Mouse (Mus musculus) olfactory bulb, adult 2 months (tissue): Measurements from ENCODE around the gene Dpf3. TPM values are rescaled to one million over a fixed set of nuclear protein-coding genes. Genes with fewer than 3 reads are reported as not detected.

Experiments used
- H3K27ac ChIP-seq: fragments of 200-500 bp; 2 replicates; pipeline ENCODE4 v1.5.1; 2012; ENCODE audit warnings: low read depth, low read length; ENCODE audit not compliant: insufficient read depth
- H3K4me1 ChIP-seq: fragments of 200-500 bp; 2 replicates; pipeline ENCODE4 v1.6.1; 2012; ENCODE audit warnings: low read length; ENCODE audit not compliant: control insufficient read depth, insufficient read depth
- H3K4me3 ChIP-seq: fragments of 200-500 bp; 2 replicates; pipeline ENCODE4 v1.5.1; 2012; ENCODE audit warnings: mild to moderate bottlenecking, low read depth, low read length, moderate library complexity; ENCODE audit not compliant: insufficient read depth
- CTCF ChIP-seq: fragments of 200-500 bp; IDR thresholded peaks from 2 replicates; pipeline ENCODE4 v1.5.1; 2012; ENCODE audit warnings: low read depth, mild to moderate bottlenecking, low read length, moderate library complexity; ENCODE audit not compliant: insufficient read depth
- POLR2A ChIP-seq: fragments of 200-500 bp; IDR thresholded peaks from 2 replicates; pipeline ENCODE4 v1.6.1; 2012; ENCODE audit warnings: mild to moderate bottlenecking, low read depth, low read length, moderate library complexity; ENCODE audit not compliant: insufficient read depth
- WGBS: fragments of 180-500 bp; shearing (Covaris S2); methylation state at CpG from one replicate; pipeline ENCODE4 v1.1.7; 2018; 5-methylcytosine and 5-hydroxymethylcytosine counted together
- polyA plus RNA-seq: library from polyadenylated mRNA; stranded (reverse); fragments of >200 nt; gene quantifications from 2 replicates; pipeline ENCODE4 v1.2.4, GENCODE M21; 2012; ENCODE audit warnings: low replicate concordance; ENCODE audit not compliant: missing spikeins, insufficient read depth, insufficient read length

The Dpf3 gene
- polyA plus RNA-seq, 1 experiment = not detected

GRCm38 (mm10) chr12:83489748-83490147, 2.2 kb upstream of the Dpf3 start:
- TF ChIP-seq POLR2A (no peak), CTCF (no peak)
- H3K4me3 ChIP-seq = no peak overlapping the region
- WGBS = 44% methylated on average over 2 of the region's 2 CpGs
- no peak overlapping the region for H3K27ac ChIP-seq
- H3K4me1 ChIP-seq = peaks cover 6% of the 10 kb centered on the region; the same call in 1 of the 2 replicates

GRCm38 (mm10) chr12:83488211-83488941, 860 bp upstream of the Dpf3 start:
- Histone ChIP-seq H3K4me3 (peak overlapping the region; percentile 39), H3K27ac (no peak overlapping the region), H3K4me1 (peaks cover 6% of the 10 kb centered on the region; the same call in 1 of the 2 replicates)
- under 1% methylated on average over 29 of the region's 29 CpGs for WGBS
- TF ChIP-seq CTCF (no peak), POLR2A (no peak)

DNA sequence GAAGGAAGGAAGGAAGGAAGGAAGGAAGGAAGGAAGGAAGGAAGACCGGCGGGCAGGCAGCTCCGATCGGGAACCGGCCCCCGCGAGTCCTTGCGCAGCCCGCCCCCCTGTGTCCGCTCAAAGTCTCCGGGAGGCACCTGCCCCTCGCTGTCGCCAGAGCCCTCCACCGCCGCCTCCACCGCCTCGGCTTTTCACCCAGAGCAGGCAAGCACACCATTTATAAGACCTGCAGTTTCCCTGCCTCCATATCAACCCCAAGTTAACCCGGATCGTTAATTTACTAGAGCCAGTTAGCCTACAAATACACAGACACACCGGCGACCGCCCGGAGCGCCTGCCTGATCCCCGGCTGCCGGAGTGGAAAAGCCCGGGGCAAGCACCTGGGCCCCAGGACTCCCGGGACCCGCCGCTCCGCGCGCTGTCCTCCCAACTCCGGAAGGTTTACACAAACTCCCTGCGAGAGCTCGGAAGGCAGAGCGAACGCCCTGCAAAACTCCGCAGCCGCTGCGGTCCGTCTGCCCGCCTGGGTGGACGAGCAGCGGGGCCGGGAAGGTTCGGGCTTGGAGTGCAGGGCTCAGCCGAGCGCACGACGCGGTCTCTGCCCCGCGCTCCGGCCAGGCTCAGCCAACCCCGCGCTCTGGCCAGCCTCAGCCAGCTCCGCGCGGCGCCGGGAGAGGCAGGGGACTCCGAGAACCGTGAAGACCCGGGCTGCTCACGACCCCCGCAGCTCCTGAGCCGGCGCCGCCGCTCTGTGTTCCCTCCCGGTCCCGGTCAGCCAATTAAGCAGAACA, 650 bp downstream of the Dpf3 start:
- Histone ChIP-seq H3K4me1 (peaks cover 6% of the 10 kb centered on the region; the same call in 1 of the 2 replicates), H3K27ac (peak overlapping the region; percentile 73), H3K4me3 (peak overlapping the region; percentile 73)
- TF ChIP-seq POLR2A = no peak
- 0 out of 2 replicates have a peak, but pooled peaks have one; percentile 4 for TF ChIP-seq CTCF
- WGBS = under 1% methylated on average over 73 of the region's 73 CpGs

DNA sequence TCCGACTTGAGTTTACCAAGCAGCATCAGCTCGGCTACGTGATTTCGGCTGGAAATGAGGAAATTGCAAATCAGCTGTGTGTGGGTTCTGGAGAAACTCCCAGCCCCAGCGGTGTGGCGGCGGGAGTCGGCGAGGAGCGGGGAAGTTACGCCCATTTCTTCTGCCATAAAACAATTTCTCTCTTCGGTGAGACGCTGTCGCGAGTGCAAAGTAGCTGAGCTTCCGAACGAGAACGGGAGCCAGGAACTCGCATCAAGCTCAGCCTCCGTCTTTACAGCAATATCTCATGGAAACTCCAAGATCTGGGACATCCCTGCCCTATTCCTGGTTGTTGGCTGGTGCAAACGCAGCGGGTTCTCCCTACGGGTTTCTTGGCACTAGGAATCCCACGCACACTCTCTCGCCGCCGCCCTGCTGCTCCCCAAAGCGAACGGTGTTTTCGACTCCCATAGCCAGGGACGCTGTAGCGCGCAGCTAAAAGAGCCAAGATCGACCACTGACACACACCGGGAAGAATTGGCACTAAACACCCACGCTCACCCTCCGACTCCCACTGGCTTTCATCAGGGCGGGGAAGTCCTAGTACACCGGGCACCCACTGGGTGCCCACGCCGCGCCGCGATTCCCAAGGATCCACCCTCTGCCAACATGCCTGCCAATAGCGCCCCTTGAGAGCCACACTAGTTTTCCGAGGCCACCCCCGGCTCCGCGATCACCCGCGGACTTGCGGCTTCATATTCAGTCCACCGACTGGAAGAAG, 1.4 kb downstream of the Dpf3 start:
- peak overlapping the region; percentile 73 for H3K27ac ChIP-seq
- TF ChIP-seq CTCF = no peak
- 0 out of 2 replicates have a peak, but pooled peaks have one; percentile 20 for TF ChIP-seq POLR2A
- H3K4me3 ChIP-seq = peak overlapping the region; percentile 73
- WGBS = under 1% methylated on average over 53 of the region's 53 CpGs
- peaks cover 6% of the 10 kb centered on the region; the same call in 1 of the 2 replicates for H3K4me1 ChIP-seq

- Histone ChIP-seq H3K4me3 (peak overlapping the region; percentile 73), H3K27ac (peak overlapping the region; percentile 73; the same call in 1 of the 2 replicates), H3K4me1 (peaks cover 6% of the 10 kb centered on the region; the same call in 1 of the 2 replicates)
- TF ChIP-seq POLR2A (no peak), CTCF (no peak)
- 5% methylated on average over 24 of the region's 24 CpGs for WGBS
These were observed 2.4 kb downstream of the Dpf3 start for GRCm38 (mm10) chr12:83484855-83485745.

DNA sequence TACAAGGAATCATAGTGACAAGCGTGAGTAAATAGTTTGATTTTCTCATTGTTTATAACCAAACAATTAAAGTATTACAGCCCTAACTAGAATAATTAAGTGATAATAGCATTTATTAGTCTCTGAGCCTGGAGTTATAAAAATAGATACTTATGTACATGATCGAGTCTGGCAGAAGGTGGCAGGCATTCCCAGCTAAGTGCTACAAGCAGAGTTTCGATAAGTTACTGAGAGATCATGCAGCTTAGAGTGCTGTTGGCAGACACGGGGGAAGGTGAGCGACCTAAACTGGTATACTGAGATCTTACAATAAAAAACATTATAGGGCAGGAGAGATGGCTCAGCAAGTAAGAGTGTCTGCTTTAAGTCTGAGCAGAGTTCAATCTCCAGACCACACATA, 3.9 kb downstream of the Dpf3 start:
- Histone ChIP-seq H3K4me1 (peaks cover 6% of the 10 kb centered on the region; the same call in 1 of the 2 replicates), H3K4me3 (no peak overlapping the region), H3K27ac (no peak overlapping the region)
- 58% methylated on average over 5 of the region's 5 CpGs for WGBS
- TF ChIP-seq POLR2A (no peak), CTCF (no peak)

DNA sequence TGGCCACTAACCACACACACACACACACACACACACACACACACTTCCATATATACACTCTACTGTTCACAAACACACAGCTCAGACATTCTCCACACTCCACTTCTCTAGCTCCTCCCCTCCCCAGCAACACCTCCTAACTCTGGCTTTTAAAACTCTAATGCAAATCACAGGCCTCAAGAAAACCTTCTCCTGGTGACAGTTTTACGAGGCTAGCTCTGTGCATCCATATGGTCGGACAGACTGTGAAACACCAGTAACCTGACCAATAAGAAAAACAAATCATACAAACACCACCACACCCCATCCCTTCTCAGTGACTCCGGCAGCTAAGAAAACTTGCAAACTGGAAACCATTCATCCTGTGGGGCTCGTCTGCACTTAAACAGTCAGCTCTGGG, 6.1 kb downstream of the Dpf3 start:
- Histone ChIP-seq H3K4me1 (peaks cover 5% of the 10 kb centered on the region), H3K4me3 (no peak overlapping the region), H3K27ac (no peak overlapping the region)
- no peak for TF ChIP-seq POLR2A
- TF ChIP-seq CTCF = no peak
- 85% methylated on average over 4 of the region's 4 CpGs for WGBS

DNA sequence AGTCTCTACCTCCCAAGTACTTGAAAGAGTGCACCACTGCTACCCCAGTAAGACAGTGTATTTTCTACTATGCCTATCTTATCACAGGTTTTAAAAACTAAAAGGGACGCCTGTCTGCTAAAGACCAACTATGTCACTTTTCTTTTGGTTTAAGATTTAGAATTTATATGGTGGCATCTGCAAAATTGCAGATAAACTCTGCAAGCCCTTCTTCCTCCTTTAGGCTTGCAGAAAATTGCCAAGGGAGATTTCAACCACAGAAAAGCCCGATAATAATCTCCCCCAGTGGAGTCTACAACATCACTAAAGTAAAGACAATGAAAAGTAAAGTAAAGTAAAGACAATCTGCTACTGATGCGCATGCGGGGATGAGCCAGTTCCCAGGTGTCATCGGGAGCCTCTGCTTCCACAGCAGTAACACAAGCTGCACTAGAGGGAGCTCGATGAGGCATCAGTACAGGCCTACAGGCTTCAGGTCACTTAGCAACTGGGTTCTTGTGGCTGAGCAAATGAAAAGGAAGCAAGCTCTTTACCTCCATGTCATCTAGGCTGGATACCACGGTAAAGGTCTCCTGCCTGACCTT, 7.6 kb downstream of the Dpf3 start:
- WGBS = 89% methylated on average over 7 of the region's 7 CpGs
- Histone ChIP-seq H3K4me3 (no peak overlapping the region), H3K4me1 (peaks cover 8% of the 10 kb centered on the region), H3K27ac (no peak overlapping the region)
- no peak for TF ChIP-seq CTCF
- no peak for TF ChIP-seq POLR2A
